Mouse (Mus musculus): Measurements from ENCODE around the gene Nkain1.

Nkain1 gene

DNA sequence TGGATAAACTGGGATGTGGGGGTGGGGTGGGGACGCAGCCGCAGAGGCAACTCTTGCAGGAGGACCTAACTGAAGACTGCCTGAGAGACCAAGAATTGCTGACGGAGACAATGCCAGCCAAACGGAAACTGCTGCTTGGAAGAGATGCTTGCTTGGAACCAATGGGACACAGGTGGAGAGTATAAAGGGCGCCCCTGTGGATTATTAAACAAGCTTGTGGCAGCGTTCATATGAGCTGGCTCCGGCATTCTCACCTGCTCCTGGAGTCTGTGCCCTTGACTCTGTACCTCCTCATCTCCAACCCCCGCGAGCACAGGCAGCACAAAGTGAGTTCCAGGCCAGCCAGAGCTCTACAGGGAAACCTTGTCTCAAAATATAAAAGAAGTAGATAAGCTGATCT lies 23.5 kb downstream of the Nkain1 start:
- no peak for DNase-seq (ENCODE audit: low spot score)

DNA sequence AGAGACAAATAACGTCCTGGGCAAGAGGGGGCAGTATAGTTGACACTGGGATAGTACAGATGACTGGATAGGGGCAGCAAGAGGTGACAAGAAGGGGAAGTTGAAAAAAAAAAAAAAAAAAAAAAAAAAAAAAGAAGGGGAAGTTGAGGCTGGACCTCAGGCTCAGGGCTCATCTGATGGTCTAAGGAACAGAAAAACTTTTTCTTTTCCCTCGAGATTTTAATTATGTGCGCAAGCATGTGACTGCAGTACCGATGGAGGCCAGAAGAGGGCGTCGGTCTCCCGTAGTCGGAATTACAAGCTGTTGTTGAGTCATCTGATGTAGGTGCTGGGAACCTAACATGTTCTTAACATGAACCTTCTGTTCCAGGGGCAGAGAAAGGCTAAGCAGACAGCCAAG lies 24.8 kb downstream of the Nkain1 start:
- no peak for DNase-seq (ENCODE audit: low spot score)

DNA sequence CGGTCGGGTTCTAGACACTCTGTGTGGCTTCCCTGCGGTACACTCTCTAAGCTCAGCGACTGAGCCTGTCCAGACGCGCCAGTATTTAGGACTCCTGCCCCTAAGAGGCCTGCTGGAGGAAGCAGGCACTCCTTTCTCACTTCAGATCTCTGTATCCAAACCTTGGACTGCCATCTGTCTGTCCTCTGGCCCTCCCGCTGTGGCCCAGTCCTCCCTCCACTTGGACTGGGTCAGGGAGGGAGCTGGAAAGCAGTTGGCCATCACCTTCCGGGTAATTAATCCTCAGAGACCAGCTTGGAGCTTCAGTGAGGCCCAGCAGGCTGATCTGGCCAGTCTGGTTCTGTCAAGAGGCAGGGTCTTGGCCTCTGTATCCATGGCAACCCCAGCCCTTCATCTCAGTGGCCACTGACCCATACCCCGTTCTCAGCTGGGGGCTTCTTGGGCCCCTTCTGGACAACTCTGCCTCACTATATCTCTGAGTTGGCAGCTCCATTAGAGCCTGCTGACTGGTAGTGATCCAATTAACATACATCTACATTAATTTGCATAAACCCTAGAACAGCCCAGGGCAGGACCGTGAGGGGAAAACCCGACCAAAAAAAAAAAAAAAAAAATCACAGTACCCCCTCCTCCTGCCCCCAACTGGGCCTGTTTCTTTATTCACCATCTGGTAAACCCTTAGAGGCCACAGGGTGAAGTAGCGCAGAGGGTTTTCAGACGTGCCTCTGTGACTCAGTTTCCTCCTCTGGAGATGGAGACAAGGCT lies 27.0 kb downstream of the Nkain1 start:
- no peak for DNase-seq (ENCODE audit: low spot score)

DNA sequence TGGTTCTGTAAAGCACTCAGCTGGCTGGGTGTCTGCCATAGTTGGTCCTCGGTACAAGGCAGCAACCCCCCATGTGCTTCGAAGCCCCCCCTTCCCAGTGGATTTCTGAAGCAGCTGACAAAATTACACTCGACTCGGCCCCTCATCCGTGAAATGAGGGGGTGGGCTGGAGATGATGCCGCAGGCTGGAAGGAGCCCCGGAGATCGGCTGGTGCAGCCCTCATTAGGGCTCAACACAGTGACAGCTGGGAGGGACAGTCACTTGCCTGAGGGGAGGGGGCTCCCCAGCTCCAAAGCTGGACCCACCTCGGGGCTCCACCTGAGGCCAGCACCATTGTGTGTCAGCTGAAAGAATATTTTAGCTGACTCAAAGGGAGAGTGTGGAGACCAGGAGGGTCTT lies 29.6 kb downstream of the Nkain1 start:
- no peak for DNase-seq (ENCODE audit: low spot score)

DNA sequence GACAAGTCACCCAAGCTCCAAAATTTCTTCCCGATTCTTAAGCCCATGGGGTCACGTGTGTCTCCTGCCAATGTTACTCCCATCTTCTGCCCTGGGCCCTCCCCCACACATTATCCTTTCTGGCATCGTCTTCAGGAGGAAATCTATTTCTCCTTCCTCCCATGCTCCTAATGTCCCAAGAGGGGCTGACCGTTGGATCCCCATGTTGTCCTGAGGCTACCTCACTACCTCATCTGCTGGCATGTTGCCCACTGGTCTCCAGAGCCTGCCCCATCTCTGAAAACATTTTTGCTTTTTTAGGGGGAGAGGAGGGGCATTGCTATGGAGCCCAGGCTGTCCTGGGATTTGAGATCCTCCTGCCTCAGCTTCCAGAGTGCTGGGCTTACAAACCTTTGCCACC lies 30.9 kb downstream of the Nkain1 start:
- DNase-seq (ENCODE audit: low spot score), result no peak

DNA sequence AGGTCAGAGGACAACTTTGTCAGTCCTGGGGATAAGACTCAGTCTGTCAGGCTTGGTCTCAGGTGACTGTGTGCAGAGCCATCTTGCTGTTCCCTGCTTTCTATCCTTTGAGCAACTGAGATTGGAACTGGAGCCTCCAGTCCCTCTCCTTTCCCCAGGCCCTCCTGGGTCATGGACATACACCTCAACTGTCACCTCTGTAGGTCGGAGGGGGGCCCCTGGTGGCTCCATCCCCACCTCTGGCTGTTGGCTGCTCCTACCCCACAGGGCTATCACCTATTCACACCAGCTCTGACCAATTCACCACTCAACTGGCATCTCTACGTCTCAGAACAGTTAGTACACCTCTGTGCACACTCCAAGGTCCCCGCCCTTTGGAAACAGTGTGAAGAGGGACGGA lies 33.1 kb downstream of the Nkain1 start:
- no peak for DNase-seq (ENCODE audit: low spot score)

DNA sequence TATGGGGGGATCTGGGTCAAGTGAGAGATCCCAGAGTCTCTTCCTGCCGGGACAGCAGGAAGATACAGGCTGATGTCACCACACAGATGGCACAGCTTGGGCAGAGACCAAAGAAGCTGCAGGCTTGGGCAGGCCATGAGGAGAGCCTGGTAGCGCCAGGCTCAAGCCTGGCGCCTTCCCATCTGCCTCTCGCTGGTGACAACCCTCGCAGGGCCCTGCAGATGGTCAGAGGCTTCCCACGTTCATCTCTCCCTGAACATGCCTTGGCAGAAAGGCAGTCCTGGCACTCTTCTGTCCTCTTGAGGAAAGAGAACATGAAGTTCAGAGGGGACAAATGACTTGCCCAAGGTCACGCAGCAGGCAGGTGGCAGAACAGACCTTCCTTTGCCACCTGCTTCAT lies 34.3 kb downstream of the Nkain1 start:
- no peak for DNase-seq (ENCODE audit: low spot score)

DNA sequence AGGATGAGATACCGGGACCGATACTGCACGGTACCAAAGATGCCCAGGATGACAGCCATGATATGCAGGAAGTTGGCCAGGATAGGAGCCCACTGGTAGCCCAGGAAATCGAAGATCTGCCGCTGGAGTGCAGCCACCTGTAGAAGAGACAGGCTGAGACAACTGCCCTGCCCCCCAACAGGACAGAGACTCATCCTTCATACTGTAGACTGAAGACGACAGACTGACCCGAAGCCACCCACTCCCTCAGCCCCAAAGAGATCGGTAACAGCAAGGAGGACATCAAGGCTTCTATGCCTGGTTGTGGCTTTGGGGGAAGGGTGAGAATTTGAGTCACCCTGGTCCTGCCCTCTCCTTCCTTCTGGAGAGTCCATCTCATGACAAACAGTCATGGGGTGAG lies 34.9 kb downstream of the Nkain1 start:
- DNase-seq (ENCODE audit: low spot score), result no peak

DNA sequence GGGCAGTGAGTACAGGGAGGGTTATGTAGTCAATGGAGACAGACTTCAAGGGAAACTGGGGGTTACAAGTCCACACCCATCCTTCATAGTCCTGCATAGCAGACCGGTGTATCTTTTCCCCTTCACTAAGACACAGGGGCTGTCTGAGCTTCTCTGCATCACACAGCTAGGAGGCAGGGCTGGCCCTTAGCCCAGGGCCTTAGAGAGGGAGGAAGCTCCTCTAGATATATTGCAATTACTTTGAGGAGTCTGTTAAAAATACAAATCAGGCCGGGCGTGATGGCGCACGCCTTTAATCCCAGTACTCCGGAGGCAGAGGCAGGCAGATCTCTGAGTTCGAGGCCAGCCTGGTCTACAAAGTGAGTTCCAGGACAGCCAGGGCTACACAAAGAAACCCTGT lies 36.6 kb downstream of the Nkain1 start:
- DNase-seq (ENCODE audit: low spot score), result no peak

DNA sequence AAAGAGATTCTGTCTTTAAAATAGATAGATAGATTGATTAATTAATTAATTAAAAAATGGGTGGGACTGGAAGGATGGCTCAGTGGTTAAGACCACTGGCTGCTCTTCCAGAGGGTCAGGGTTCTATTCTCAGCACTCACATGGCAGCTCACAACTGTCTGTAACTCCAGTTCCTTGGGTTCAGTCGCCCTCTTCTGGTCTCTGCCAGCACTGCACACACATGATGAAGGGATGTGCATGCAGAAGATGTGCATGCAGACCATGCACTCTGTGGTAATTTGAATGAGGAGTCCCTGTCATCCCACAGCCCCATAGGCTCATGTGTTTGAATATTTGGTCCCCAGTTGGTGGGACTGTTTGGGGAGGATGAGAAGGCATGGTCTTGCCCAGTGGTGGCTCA lies 38.2 kb downstream of the Nkain1 start:
- DNase-seq (ENCODE audit: low spot score), result no peak

DNA sequence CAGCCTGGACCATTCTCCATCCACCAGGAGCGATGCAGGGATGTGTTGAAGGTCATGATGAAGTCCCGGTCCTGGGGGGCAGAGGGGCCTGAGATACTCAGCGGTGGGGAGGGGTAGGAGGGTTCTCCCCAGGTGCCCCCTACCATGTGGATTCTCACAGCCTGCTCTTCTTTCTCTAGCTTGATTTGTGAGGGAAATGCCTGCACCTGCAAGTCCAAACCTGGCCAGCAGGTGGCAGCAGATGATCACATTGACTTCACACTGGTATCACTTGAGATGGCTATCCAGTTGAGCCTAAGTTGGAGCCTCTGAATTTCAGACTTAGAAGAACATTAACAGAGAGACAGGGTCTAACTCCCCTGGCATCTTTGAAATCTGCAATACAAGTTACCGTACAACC lies 40.0 kb downstream of the Nkain1 start:
- DNase-seq (ENCODE audit: low spot score), result peak; percentile 92

DNA sequence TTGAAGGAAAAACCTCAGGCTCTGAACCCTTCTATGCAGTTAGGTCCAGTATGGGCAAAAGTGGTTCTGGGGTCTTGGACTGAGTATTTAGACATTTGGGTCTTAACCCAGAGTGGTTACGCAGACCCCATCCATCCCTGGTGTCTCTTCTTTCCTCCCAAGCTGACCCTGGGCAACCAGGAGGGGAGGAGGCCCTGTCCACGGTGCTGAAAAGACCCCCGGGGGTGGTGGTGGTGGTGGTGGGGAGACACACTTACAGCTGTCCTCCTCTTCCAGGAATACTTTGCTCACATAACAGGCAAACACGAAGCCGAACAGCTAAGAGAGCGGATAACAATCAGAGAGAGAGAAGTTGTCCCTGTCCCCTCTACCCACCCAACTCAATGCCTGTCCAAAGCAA lies 41.6 kb downstream of the Nkain1 start:
- no peak for DNase-seq (ENCODE audit: low spot score)

DNA sequence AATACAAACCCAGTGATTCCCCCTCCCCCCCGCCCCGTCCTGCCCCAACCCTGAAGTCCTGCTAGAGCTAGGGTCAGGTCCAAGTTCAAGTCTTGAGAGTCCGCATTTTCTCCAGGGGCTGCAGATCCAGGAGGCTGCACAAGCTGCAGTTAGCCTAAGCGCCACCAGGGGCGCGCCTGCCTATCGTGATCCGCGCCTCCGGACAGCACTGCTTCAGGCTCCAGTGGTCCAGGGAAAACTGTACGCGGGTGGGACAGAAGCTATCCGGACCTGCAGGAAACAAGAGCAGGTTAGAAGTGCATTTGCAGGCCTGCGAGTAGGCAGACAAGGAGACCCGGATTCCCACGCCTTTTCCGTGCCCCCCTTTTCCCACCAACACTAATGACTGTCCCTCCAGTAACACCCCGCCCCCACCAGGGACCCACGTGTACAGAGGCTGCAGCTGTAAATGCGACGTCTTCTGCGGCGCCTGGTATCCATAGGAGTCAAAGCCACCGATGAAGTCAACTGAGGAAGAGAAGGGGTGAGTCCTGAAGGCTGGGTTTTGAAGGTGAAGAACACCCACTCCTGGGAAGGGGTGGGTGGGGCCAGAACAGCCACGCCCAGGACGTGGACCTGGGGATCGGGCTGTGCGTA lies 42.2 kb downstream of the Nkain1 start:
- peak; percentile 91 for DNase-seq (ENCODE audit: low spot score)

DNA sequence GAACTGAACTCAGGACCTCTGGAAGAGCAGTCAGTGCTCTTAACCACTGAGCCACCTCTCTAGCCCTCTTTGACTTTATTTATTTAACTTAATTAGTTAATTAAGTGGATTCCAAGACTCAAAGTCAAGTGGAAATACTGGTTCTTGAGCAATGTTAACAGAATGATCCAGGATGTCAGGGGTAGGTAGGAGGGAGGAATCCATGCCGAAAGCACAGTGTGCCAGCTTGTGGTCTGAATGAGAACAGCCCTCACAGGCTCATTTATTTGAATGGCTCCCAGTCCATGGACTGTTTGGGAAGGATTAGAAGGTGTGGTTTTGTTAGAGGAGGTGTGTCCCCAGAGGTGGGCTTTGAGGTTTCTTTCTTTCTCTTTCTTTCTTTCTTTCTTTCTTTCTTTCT lies 46.2 kb downstream of the Nkain1 start:
- DNase-seq (ENCODE audit: low spot score), result no peak

DNA sequence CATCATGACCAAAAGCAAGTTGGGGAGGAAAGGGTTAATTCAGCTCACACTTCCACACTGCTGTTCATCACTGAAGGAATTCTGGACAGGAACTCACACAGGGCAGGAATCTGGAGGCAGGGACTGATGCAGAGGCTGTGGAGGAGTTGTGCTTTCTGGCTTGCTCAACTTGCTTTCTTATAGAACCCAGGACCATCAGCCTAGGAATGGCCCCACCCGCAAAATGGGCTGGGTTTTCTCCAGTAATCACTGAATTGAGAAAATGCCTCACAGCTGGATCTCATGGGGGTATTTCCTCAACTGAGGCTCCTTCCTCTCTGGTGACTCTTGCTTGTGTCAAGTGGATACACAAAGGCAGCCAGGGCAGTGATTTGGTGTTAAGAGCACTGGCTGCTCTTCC lies 48.9 kb downstream of the Nkain1 start:
- no peak for DNase-seq (ENCODE audit: low spot score)

DNA sequence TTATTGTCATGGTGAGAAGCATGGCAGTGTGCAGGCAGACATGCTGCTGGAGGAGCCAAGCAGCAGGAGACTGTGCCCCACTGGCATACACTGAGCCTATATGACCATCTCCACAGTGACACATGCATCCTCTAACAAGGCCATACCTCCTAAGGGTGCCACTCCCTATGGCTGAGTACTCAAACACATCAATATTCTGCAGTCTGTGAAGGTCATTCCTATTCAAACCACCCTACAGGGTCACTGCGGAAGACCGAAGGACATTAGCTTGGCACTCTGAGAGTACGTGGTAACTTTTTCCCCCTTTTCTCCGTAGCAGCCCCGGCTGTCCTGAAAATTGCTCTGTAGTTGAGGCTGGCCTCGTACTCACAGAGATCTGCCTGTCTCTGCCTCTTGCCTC lies 52.5 kb downstream of the Nkain1 start:
- DNase-seq (ENCODE audit: low spot score), result no peak

DNA sequence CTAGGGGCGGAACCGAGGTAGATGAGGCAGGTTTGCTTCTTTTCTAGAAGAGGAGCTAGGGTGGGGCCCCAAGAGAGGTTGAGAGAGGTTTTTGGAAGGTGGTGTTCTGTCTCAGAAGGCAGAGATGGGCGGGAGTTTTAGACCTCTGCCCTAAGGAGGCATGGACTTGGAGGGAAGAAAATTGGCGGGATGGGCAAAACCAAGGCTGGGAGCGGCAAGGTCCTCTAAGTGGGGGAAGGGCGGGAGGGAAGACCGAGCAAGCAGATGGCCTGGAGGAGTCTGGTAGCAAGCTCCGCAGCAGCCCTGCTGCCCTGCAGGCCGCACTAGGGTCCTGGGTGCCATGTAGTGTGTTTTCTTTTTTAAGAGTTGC lies 53.5 kb downstream of the Nkain1 start:
- no peak for DNase-seq (ENCODE audit: low spot score)

DNA sequence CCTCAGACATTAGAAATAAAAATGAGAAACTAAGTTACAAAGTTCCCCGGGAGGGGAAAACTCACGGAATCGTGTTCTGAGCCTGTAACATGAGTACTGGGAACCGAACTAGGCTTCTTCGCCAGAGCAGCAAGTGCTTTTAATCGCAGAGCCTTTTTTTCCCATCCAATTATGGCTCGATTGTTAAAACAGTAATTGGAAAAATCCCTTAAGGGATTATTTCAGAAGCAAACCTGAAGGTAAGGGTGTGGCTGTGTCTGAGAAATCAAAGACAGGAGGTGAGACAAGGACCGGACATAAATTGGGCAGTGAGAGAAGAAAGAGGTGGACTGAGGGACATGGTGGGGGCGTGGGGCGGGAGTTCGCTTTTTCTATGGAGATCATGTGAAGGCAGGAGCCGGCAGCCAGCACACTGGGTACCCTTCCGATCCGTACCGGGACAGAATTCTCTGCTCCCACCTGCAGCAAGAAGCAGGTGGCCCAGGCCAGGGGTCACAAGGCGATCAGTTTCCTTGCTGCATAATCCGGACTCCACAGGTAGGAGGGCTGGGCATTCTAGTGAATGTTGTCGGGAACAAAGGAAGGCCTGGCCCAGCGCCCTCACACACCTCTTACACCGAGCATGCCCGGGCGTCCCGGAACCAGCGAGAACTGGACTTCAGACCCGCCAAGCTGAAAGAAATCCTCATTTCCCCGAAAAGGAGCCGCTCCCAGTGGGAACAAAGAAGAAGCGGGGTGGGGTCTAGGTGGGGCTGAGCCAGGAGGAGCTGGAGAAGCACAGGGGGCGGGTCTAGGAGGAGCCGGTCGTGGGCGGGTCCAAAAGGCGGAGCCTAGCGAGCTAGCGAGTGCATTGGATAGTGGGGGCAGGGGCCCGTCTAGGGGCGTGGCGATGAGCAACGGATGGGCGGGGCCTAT lies 54.1 kb downstream of the Nkain1 start:
- DNase-seq (ENCODE audit: low spot score), result peak; percentile 99

DNA sequence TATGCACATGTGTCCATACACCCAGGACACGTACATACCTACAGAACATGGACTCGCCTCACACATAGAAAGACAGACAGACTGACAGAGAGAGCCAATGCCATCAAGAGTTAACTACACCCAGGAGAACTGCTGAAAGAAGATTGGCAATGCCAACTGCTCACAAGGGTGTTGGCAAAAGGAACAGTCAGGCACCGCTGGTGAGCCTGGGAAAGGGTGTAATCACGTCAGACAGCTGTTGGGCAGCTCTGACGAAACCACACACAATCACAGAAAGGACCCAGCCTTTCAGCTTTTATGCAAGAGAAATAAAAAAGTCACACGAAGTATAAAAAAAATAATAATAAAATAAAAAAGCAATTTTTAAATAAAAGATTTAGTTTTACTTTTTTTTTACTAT lies 57.5 kb downstream of the Nkain1 start:
- no peak for DNase-seq (ENCODE audit: low spot score)

Data from testis, postnatal 10 days (tissue).